Mouse (Mus musculus) lung, embryonic 14.5 days (tissue): ENCODE results near the gene Mmp24. TPM values are rescaled to one million over a fixed set of nuclear protein-coding genes. Genes with fewer than 3 reads are reported as not detected.
"Not testable (repeated sequence)": the region's sequence is repeated elsewhere in the genome, so short reads cannot be mapped to it uniquely, and the experiment has no call there.

Experiments
- ATAC-seq: fragments of 200-750 bp; cut with Nextera tagmentation; 2 replicates; pipeline ENCODE4 v1.8.0; 2017; ENCODE audit warnings: mild to moderate bottlenecking, moderate TSS enrichment, moderate library complexity; ENCODE audit not compliant: insufficient read depth
- DNase-seq: peaks from one replicate; pipeline ENCODE4 v3.0.0-alpha.2; 2015
- H3K27ac ChIP-seq: fragments of 300-500 bp; sonication (generic); 2 replicates; pipeline ENCODE4 v1.5.1; 2014; ENCODE audit warnings: low read depth, mild to moderate bottlenecking, moderate library complexity
- H3K27me3 ChIP-seq: fragments of 300-500 bp; sonication (generic); 2 replicates; pipeline ENCODE4 v1.6.1; 2014; ENCODE audit warnings: low read length, control low read depth; ENCODE audit not compliant: insufficient read depth
- H3K36me3 ChIP-seq: fragments of 300-500 bp; sonication (generic); 2 replicates; pipeline ENCODE4 v1.6.1; 2014; ENCODE audit warnings: control low read depth; ENCODE audit not compliant: insufficient read depth
- H3K4me1 ChIP-seq: fragments of 300-500 bp; sonication (generic); 2 replicates; pipeline ENCODE4 v1.6.1; 2014; ENCODE audit warnings: antibody characterized with exemption, control low read depth; ENCODE audit not compliant: insufficient read depth
- H3K4me2 ChIP-seq: fragments of 300-500 bp; sonication (generic); 2 replicates; pipeline ENCODE4 v1.6.1; 2014; ENCODE audit warnings: mild to moderate bottlenecking
- H3K4me3 ChIP-seq: fragments of 300-500 bp; sonication (generic); 2 replicates; pipeline ENCODE4 v1.5.1; 2014; ENCODE audit warnings: low read depth, low read length
- H3K9ac ChIP-seq: fragments of 300-500 bp; sonication (generic); 2 replicates; pipeline ENCODE4 v1.6.1; 2014
- H3K9me3 ChIP-seq: fragments of 300-500 bp; sonication (generic); 2 replicates; pipeline ENCODE4 v1.6.1; 2016; ENCODE audit warnings: low read depth, low read length, control low read depth
- CTCF ChIP-seq: IDR thresholded peaks from 2 replicates; pipeline ENCODE4 v1.5.1; 2016; ENCODE audit warnings: antibody characterized with exemption, low read depth
- WGBS: fragments of 180-500 bp; shearing (Covaris S2); extraction: QIAGEN DNeasy Blood & Tissue Kit; methylation state at CpG from one replicate; pipeline ENCODE4 v1.1.7; 2014; 5-methylcytosine and 5-hydroxymethylcytosine counted together
- polyA plus RNA-seq: library from polyadenylated mRNA; unstranded; fragments of >200 nt; fragmentation: Nextera tagmentation; extraction: Ambion mirVana; gene quantifications from 2 replicates; pipeline ENCODE4 v1.2.1, GENCODE M21; 2014

Gene Mmp24
- polyA plus RNA-seq, 1 experiment from 2014 or later = not detected

DNA sequence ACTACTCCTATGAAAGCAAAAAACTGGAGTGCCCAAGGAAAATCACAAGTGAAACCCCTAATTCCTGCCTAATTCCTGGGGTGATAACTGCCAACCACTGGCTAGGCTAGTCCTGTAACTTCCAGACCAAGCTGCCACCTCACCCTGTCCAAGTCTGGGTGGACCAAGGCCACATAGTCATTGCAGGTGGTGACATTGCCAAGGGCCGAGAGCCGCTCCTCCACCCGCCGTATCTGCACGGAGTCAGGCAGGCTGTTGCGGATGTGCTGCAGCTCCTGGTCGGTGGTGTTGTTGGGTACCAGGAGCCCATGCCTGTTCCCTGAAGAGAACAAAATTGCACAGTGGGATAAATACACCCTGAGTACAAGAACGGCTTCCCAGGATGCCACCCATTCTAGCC, 48.6 kb downstream of the Mmp24 start:
- no peak for ATAC-seq
- no peak for DNase-seq
- 98% methylated on average over 8 of the region's 8 CpGs for WGBS
- Histone ChIP-seq H3K4me2 (no peak overlapping the region), H3K9me3 (no peaks in the 10 kb centered on the region), H3K4me1 (no peaks in the 10 kb centered on the region; the same call in 1 of the 2 replicates), H3K27me3 (no peaks in the 10 kb centered on the region), H3K9ac (no peak overlapping the region), H3K4me3 (no peak overlapping the region), H3K27ac (no peak overlapping the region), H3K36me3 (peaks cover 45% of the 10 kb centered on the region)
- no peak for TF ChIP-seq CTCF

DNA sequence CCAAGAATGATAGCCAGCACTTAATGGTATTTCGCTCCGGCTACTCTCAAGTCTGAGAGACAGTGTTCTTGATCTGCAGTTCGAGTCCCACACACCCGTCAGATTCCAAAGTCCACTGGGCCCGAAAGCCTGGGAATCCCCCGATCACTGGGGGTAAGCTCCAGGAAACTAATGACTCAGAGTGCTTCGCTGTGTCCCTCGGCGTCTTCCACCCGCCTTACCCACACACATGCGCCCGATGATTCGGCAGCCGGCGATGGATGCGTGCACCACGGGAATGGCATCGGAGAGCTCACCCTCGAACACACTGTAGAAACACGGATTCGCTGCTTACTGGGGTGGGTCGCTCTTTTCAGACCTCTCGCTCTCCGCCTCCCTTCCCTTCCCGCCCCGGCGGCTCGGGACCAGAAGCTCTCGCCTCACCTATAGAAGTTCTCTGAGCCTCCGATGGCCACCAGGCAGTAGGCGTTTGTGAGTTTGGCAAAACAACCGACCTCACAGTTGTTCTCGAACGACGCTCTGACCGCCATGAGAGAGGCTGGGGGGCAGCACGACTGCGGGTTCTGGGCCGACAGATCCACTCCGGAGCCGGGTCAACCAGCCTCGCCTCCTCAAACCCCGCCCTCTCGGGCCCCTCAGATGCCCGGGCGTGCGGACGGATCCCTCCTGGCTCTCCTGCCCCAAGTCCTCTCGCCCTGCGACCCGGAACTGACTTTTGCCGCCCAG, 50.9 kb downstream of the Mmp24 start:
- peak overlapping the region; percentile 83 for H3K4me2 ChIP-seq
- peak overlapping the region; percentile 88 for H3K4me3 ChIP-seq
- peak overlapping the region; percentile 80 for H3K9ac ChIP-seq
- peak overlapping the region; percentile 82 for H3K27ac ChIP-seq
- no peaks in the 10 kb centered on the region for H3K9me3 ChIP-seq
- H3K4me1 ChIP-seq = no peaks in the 10 kb centered on the region; the same call in 1 of the 2 replicates
- peaks cover 27% of the 10 kb centered on the region for H3K36me3 ChIP-seq
- TF ChIP-seq CTCF = no peak
- ATAC-seq (0 out of 2 replicates have a peak, but pooled peaks have one; percentile 0), DNase-seq (peak; percentile 14)
- 1% methylated on average over 52 of the region's 52 CpGs for WGBS
- H3K27me3 ChIP-seq = no peaks in the 10 kb centered on the region

DNA sequence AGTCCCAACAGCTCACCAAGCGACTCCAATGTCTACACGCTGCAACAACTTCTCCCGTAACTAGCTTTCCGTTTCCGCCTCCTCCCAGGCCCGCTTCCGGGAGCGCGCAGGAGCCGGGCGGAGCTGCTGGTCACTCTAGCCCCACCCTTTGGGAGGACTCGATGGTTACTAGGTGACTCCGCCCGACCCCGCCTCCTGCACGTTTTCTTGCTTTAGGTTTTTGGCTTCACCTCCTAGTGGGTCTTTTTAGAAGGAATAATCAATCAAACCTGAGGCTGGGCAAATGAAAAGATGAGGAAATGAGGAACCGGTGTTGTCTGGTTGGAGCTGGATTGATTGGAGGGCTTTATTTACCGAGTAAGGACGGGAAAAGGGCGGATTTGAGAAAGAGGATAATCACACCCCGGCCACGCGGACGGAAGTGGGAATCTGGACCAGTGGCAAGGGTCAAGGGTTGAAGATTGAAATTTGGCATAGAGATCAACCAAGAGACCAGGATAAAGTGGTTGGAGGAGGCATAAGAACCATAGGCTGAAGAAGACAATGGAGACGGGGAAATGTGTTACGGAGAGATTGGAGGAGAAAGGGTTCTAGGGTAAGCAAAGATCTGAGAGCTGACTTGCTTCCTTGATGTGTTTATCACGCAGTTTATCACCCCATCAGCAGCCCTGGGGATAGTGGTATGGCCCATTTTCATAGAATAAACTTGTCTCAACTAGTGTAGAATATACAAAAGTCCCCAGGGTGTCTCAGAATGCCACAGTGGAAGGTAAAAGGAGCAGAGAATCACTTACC, 51.7 kb downstream of the Mmp24 start, which contains the start of gene Eif6:
Gene Eif6 (minus strand): TSS at position 296 of the 795 bp plus-strand sequence.
- Histone ChIP-seq H3K4me2 (peak within 1 kb of the TSS; percentile 83), H3K9me3 (no peaks in the 10 kb centered on the region), H3K27ac (peak within 1 kb of the TSS; percentile 82), H3K27me3 (no peaks in the 10 kb centered on the region), H3K4me1 (no peaks in the 10 kb centered on the region; the same call in 1 of the 2 replicates), H3K9ac (peak within 1 kb of the TSS; percentile 80), H3K36me3 (peaks cover 20% of the 10 kb centered on the region), H3K4me3 (peak within 1 kb of the TSS; percentile 88)
- ATAC-seq (peak; percentile 97), DNase-seq (peak; percentile 96)
- no peak for TF ChIP-seq CTCF
- 2% methylated on average over 27 of the region's 27 CpGs for WGBS

DNA sequence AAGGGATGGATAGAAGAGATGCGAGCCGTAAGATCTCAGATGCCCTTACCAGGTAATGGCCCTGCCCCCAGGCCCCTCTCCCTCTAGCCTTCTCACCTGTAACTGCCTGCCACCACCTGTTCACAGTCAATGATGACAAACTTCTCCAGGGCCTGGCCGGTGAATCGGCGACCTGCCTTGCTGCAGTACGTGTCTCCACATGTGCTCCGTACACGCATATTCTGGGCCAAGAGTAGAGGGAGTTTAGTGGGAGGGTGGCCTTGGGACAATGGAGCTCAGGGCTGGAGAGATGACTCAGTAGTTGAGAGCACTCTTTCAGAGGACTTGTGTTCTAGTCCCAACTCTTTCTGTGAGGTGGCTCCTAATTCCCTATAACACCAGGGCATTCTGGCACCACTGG, 55.7 kb downstream of the Mmp24 start:
- H3K4me1 ChIP-seq = no peaks in the 10 kb centered on the region; the same call in 1 of the 2 replicates
- DNase-seq = no peak
- H3K9me3 ChIP-seq = no peaks in the 10 kb centered on the region
- no peak for ATAC-seq
- H3K4me2 ChIP-seq = no peak overlapping the region
- WGBS = 87% methylated on average over 8 of the region's 8 CpGs
- no peaks in the 10 kb centered on the region for H3K27me3 ChIP-seq
- no peak overlapping the region for H3K27ac ChIP-seq
- TF ChIP-seq CTCF = no peak
- no peaks in the 10 kb centered on the region for H3K36me3 ChIP-seq
- H3K9ac ChIP-seq = no peak overlapping the region
- no peak overlapping the region for H3K4me3 ChIP-seq

DNA sequence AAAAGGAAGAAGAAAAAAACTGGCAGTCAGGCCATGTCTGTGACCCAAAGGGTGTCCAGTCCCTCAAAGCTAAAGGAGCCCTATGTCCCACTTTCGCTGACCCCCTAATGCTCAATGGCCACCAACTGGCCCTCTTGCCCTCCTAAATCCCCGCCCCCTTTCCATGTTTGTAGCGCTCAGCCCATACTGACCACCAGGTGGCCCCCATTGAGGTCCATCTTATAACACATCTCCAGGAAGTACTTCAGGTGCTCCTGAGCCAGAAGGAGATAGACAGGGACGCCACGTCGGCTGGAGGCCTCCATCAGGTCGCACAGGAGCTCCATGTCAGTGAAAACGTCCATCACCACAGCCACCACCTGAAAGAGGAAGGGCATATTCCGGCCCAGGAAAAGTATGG, 56.2 kb downstream of the Mmp24 start:
- Histone ChIP-seq H3K4me2 (no peak overlapping the region), H3K36me3 (no peaks in the 10 kb centered on the region), H3K27me3 (no peaks in the 10 kb centered on the region), H3K9ac (no peak overlapping the region), H3K4me3 (no peak overlapping the region), H3K27ac (no peak overlapping the region), H3K9me3 (no peaks in the 10 kb centered on the region), H3K4me1 (no peaks in the 10 kb centered on the region; the same call in 1 of the 2 replicates)
- peak; percentile 48 for TF ChIP-seq CTCF
- ATAC-seq (no peak), DNase-seq (peak; percentile 34)
- WGBS = 51% methylated on average over 9 of the region's 9 CpGs

DNA sequence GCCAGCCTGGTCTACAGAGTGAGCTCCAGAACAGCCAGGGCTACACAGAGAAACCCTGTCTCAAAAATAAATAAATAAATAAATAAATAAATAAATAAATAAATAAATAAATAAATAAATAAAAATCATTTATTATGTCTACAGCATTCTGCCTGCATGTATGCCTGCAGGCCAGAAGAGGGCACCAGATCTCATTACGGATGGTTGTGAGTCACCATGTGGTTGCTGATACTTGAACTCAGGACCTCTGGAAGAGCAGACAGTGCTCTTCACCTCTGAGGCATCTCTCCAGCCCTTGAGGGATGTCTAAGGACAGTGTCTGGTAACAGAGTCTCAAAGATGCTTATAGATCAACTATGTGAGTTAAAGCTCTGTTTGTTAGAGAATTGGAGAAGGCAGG, 56.9 kb downstream of the Mmp24 start:
- H3K4me1 ChIP-seq, H3K9me3 ChIP-seq, H3K4me3 ChIP-seq, ATAC-seq, DNase-seq, H3K36me3 ChIP-seq, H3K27ac ChIP-seq, H3K9ac ChIP-seq, H3K27me3 ChIP-seq, H3K4me2 ChIP-seq: not testable (repeated sequence)
- TF ChIP-seq CTCF = peak; percentile 40
- WGBS = 66% methylated on average over 1 of the region's 1 CpGs

DNA sequence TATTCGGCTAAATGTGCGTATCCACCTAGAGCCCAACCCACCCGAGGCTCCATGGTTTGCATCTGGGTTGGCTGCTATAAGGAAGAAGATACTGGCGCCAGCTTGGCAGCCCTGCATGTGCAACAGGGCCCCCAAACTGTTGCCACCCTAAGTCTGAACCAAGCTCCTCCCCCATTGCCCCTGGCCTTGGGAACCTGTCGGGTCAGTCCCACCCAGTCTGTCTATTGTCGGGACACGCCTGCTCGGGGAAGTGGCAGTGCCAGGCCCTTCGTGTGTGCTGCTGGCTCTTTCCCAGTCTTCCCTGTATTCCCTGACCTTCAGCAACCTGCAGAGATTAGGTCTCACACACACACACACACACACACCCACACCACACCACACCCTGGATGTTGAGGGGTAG, 59.6 kb downstream of the Mmp24 start, which contains the start of gene Fam83c:
Gene Fam83c (minus strand): TSS at position 123 of the 400 bp plus-strand sequence.
- ATAC-seq = no peak
- no peak within 1 kb of the TSS for H3K4me2 ChIP-seq
- H3K27ac ChIP-seq = no peak within 1 kb of the TSS
- H3K9me3 ChIP-seq = no peaks in the 10 kb centered on the region
- no peak for DNase-seq
- H3K27me3 ChIP-seq = no peaks in the 10 kb centered on the region
- H3K4me3 ChIP-seq = no peak within 1 kb of the TSS
- WGBS = 52% methylated on average over 9 of the region's 9 CpGs
- H3K4me1 ChIP-seq = no peaks in the 10 kb centered on the region
- H3K36me3 ChIP-seq = no peaks in the 10 kb centered on the region
- no peak for TF ChIP-seq CTCF
- no peak within 1 kb of the TSS for H3K9ac ChIP-seq
